Mouse (Mus musculus): ENCODE results near the gene Csk. TPM values are rescaled to one million over a fixed set of nuclear protein-coding genes. Genes with fewer than 3 reads are reported as not detected.
A peak's percentile ranks its signal among the peaks of the same experiment; 100 is the strongest.

Gene Csk
- polyA plus RNA-seq, 1 experiment from 2014 or later, result 33.4 TPM

GRCm38 (mm10) chr9:57602098-57602497, 51.3 kb downstream of the Csk start:
- Histone ChIP-seq H3K27me3 (ENCODE audit: control insufficient read depth, insufficient read depth, low read length) (no peaks in the 10 kb centered on the region), H3K36me3 (ENCODE audit: control insufficient read depth, insufficient read depth, low read length) (no peaks in the 10 kb centered on the region), H3K4me3 (ENCODE audit: low read depth, low read length) (no peak overlapping the region), H3K9ac (replicated peaks; ENCODE audit: low read depth, low read length) (no peak overlapping the region), H3K9me3 (ENCODE audit: control insufficient read depth, low read length) (no peaks in the 10 kb centered on the region), H3K4me1 (ENCODE audit: control insufficient read depth, insufficient read depth, low read length) (0 out of 2 replicates have a peak, but pooled peaks cover 7% of the 10 kb centered on the region), H3K27ac (ENCODE audit: low read depth, low read length) (no peak overlapping the region), H3K4me2 (ENCODE audit: low read depth, low read length) (no peak overlapping the region)
- no peak for ATAC-seq (ENCODE audit: low read depth)
- 67% methylated on average over 8 of the region's 8 CpGs for WGBS

GRCm38 (mm10) chr9:57601353-57601706, 52.1 kb downstream of the Csk start:
- ATAC-seq (ENCODE audit: low read depth), result peak; percentile 66; the same call in 1 of the 2 replicates
- H3K4me3 ChIP-seq (ENCODE audit: low read depth, low read length), result no peak overlapping the region
- H3K36me3 ChIP-seq (ENCODE audit: control insufficient read depth, insufficient read depth, low read length), result no peaks in the 10 kb centered on the region
- H3K4me1 ChIP-seq (ENCODE audit: control insufficient read depth, insufficient read depth, low read length), result 0 out of 2 replicates have a peak, but pooled peaks cover 4% of the 10 kb centered on the region
- no peak overlapping the region for H3K9ac ChIP-seq (replicated peaks; ENCODE audit: low read depth, low read length)
- H3K9me3 ChIP-seq (ENCODE audit: control insufficient read depth, low read length), result no peaks in the 10 kb centered on the region
- H3K4me2 ChIP-seq (ENCODE audit: low read depth, low read length), result no peak overlapping the region
- WGBS, result 69% methylated on average over 2 of the region's 2 CpGs
- no peak overlapping the region for H3K27ac ChIP-seq (ENCODE audit: low read depth, low read length)
- H3K27me3 ChIP-seq (ENCODE audit: control insufficient read depth, insufficient read depth, low read length), result no peaks in the 10 kb centered on the region

- H3K27ac ChIP-seq (ENCODE audit: low read depth, low read length), result no peak overlapping the region
- H3K9me3 ChIP-seq (ENCODE audit: control insufficient read depth, low read length), result no peaks in the 10 kb centered on the region
- H3K27me3 ChIP-seq (ENCODE audit: control insufficient read depth, insufficient read depth, low read length), result no peaks in the 10 kb centered on the region
- H3K4me1 ChIP-seq (ENCODE audit: control insufficient read depth, insufficient read depth, low read length), result no peaks in the 10 kb centered on the region
- 7% methylated on average over 3 of the region's 3 CpGs for WGBS
- no peak overlapping the region for H3K9ac ChIP-seq (replicated peaks; ENCODE audit: low read depth, low read length)
- H3K4me2 ChIP-seq (ENCODE audit: low read depth, low read length), result no peak overlapping the region
- no peak for ATAC-seq (ENCODE audit: low read depth)
- no peak overlapping the region for H3K4me3 ChIP-seq (ENCODE audit: low read depth, low read length)
- no peaks in the 10 kb centered on the region for H3K36me3 ChIP-seq (ENCODE audit: control insufficient read depth, insufficient read depth, low read length)
Measured at GRCm38 (mm10) chr9:57600620-57601352, 52.6 kb downstream of the Csk start.

- Histone ChIP-seq H3K4me3 (ENCODE audit: low read depth, low read length) (no peak overlapping the region), H3K36me3 (ENCODE audit: control insufficient read depth, insufficient read depth, low read length) (peaks cover 2% of the 10 kb centered on the region), H3K9ac (replicated peaks; ENCODE audit: low read depth, low read length) (no peak overlapping the region), H3K27me3 (ENCODE audit: control insufficient read depth, insufficient read depth, low read length) (no peaks in the 10 kb centered on the region), H3K4me1 (ENCODE audit: control insufficient read depth, insufficient read depth, low read length) (no peaks in the 10 kb centered on the region), H3K27ac (ENCODE audit: low read depth, low read length) (no peak overlapping the region), H3K9me3 (ENCODE audit: control insufficient read depth, low read length) (no peaks in the 10 kb centered on the region), H3K4me2 (ENCODE audit: low read depth, low read length) (no peak overlapping the region)
- ATAC-seq (ENCODE audit: low read depth), result no peak
- WGBS, result 64% methylated on average over 8 of the region's 8 CpGs
Measured at GRCm38 (mm10) chr9:57598851-57599563, 54.4 kb downstream of the Csk start.

- H3K4me3 ChIP-seq (ENCODE audit: low read depth, low read length), result no peak overlapping the region
- no peak overlapping the region for H3K27ac ChIP-seq (ENCODE audit: low read depth, low read length)
- no peak overlapping the region for H3K4me2 ChIP-seq (ENCODE audit: low read depth, low read length)
- H3K9ac ChIP-seq (replicated peaks; ENCODE audit: low read depth, low read length), result no peak overlapping the region
- H3K4me1 ChIP-seq (ENCODE audit: control insufficient read depth, insufficient read depth, low read length), result no peaks in the 10 kb centered on the region
- 0 out of 2 replicates have a peak, but pooled peaks have one; percentile 29 for ATAC-seq (ENCODE audit: low read depth)
- H3K36me3 ChIP-seq (ENCODE audit: control insufficient read depth, insufficient read depth, low read length), result peaks cover 11% of the 10 kb centered on the region
- no peaks in the 10 kb centered on the region for H3K9me3 ChIP-seq (ENCODE audit: control insufficient read depth, low read length)
- WGBS, result 23% methylated on average over 4 of the region's 4 CpGs
- no peaks in the 10 kb centered on the region for H3K27me3 ChIP-seq (ENCODE audit: control insufficient read depth, insufficient read depth, low read length)
Measured at GRCm38 (mm10) chr9:57597929-57598382, 55.5 kb downstream of the Csk start.

GRCm38 (mm10) chr9:57597265-57597664, 56.2 kb downstream of the Csk start:
- Histone ChIP-seq H3K4me3 (ENCODE audit: low read depth, low read length) (no peak overlapping the region), H3K36me3 (ENCODE audit: control insufficient read depth, insufficient read depth, low read length) (peaks cover 11% of the 10 kb centered on the region), H3K27me3 (ENCODE audit: control insufficient read depth, insufficient read depth, low read length) (no peaks in the 10 kb centered on the region), H3K4me1 (ENCODE audit: control insufficient read depth, insufficient read depth, low read length) (no peaks in the 10 kb centered on the region), H3K4me2 (ENCODE audit: low read depth, low read length) (no peak overlapping the region), H3K9me3 (ENCODE audit: control insufficient read depth, low read length) (no peaks in the 10 kb centered on the region), H3K9ac (replicated peaks; ENCODE audit: low read depth, low read length) (no peak overlapping the region), H3K27ac (ENCODE audit: low read depth, low read length) (no peak overlapping the region)
- WGBS, result 86% methylated on average over 8 of the region's 8 CpGs
- ATAC-seq (ENCODE audit: low read depth), result no peak

GRCm38 (mm10) chr9:57594174-57594509, 59.3 kb downstream of the Csk start:
- no peak overlapping the region for H3K4me2 ChIP-seq (ENCODE audit: low read depth, low read length)
- peaks cover 11% of the 10 kb centered on the region for H3K36me3 ChIP-seq (ENCODE audit: control insufficient read depth, insufficient read depth, low read length)
- no peaks in the 10 kb centered on the region for H3K9me3 ChIP-seq (ENCODE audit: control insufficient read depth, low read length)
- H3K27me3 ChIP-seq (ENCODE audit: control insufficient read depth, insufficient read depth, low read length), result no peaks in the 10 kb centered on the region
- no peak overlapping the region for H3K4me3 ChIP-seq (ENCODE audit: low read depth, low read length)
- 82% methylated on average over 9 of the region's 9 CpGs for WGBS
- ATAC-seq (ENCODE audit: low read depth), result no peak
- no peaks in the 10 kb centered on the region; the same call in 1 of the 2 replicates for H3K4me1 ChIP-seq (ENCODE audit: control insufficient read depth, insufficient read depth, low read length)
- H3K27ac ChIP-seq (ENCODE audit: low read depth, low read length), result no peak overlapping the region
- no peak overlapping the region for H3K9ac ChIP-seq (replicated peaks; ENCODE audit: low read depth, low read length)

GRCm38 (mm10) chr9:57593454-57594173, 59.8 kb downstream of the Csk start:
- Histone ChIP-seq H3K4me3 (ENCODE audit: low read depth, low read length) (no peak overlapping the region), H3K4me1 (ENCODE audit: control insufficient read depth, insufficient read depth, low read length) (no peaks in the 10 kb centered on the region; the same call in 1 of the 2 replicates), H3K9ac (replicated peaks; ENCODE audit: low read depth, low read length) (no peak overlapping the region), H3K27ac (ENCODE audit: low read depth, low read length) (no peak overlapping the region), H3K36me3 (ENCODE audit: control insufficient read depth, insufficient read depth, low read length) (peaks cover 11% of the 10 kb centered on the region), H3K9me3 (ENCODE audit: control insufficient read depth, low read length) (no peaks in the 10 kb centered on the region), H3K27me3 (ENCODE audit: control insufficient read depth, insufficient read depth, low read length) (no peaks in the 10 kb centered on the region), H3K4me2 (ENCODE audit: low read depth, low read length) (no peak overlapping the region)
- WGBS, result 59% methylated on average over 12 of the region's 12 CpGs
- ATAC-seq (ENCODE audit: low read depth), result no peak

GRCm38 (mm10) chr9:57590726-57591125, 62.7 kb downstream of the Csk start:
- ATAC-seq (ENCODE audit: low read depth), result no peak
- H3K4me3 ChIP-seq (ENCODE audit: low read depth, low read length), result no peak overlapping the region
- no peak overlapping the region for H3K9ac ChIP-seq (replicated peaks; ENCODE audit: low read depth, low read length)
- 42% methylated on average over 5 of the region's 5 CpGs for WGBS
- peaks cover 29% of the 10 kb centered on the region for H3K36me3 ChIP-seq (ENCODE audit: control insufficient read depth, insufficient read depth, low read length)
- no peak overlapping the region for H3K4me2 ChIP-seq (ENCODE audit: low read depth, low read length)
- H3K27ac ChIP-seq (ENCODE audit: low read depth, low read length), result no peak overlapping the region
- H3K9me3 ChIP-seq (ENCODE audit: control insufficient read depth, low read length), result no peaks in the 10 kb centered on the region
- H3K27me3 ChIP-seq (ENCODE audit: control insufficient read depth, insufficient read depth, low read length), result no peaks in the 10 kb centered on the region
- no peaks in the 10 kb centered on the region; the same call in 1 of the 2 replicates for H3K4me1 ChIP-seq (ENCODE audit: control insufficient read depth, insufficient read depth, low read length)
